16 mouse cellular contexts compared by ENCODE assay signal in the genomic region with DNA sequence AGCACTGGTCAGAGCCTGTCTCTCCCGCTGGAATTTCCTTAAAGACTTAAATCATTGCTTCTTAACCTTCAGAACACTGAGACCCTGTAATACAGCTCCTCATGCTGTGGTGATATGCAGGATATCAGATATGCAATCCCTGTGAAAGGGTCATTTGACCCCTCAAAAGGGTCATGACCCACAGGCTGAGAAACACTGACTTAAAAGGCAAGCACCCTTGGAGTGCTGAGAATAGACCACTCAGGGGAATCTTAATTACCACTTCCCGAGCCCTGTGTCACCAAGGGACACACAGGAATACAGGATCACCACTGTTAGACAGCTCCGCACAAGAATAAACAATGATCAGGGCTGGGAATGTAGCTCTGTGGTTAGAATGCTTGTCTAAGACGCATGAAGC.
"Had no signal": no experiment of that assay in that cellular context is flagged by ENCODE, and none has a peak within 500 bp of the region (broad histone marks: within the 10 kb centered on the region; RNA-seq: fewer than 3 reads in every experiment).

No protein-coding gene starts in this region.

- H3K4me2 ChIP-seq: limb, embryonic 15.5 days; liver, embryonic 13.5 days; lung, embryonic 15.5 days; midbrain, embryonic 15.5 days; neural tube, embryonic 13.5 days; stomach, embryonic 15.5 days had no signal

- H3K36me3 ChIP-seq: limb, embryonic 15.5 days; liver, embryonic 13.5 days; lung, embryonic 15.5 days; midbrain, embryonic 15.5 days; neural tube, embryonic 13.5 days; stomach, embryonic 15.5 days had no signal

- H3K27me3 ChIP-seq: limb, embryonic 15.5 days; liver, embryonic 13.5 days; lung, embryonic 15.5 days; midbrain, embryonic 15.5 days; neural tube, embryonic 13.5 days; stomach, embryonic 15.5 days had no signal

- H3K27ac ChIP-seq: kidney, postnatal 0 days; limb, embryonic 15.5 days; liver, embryonic 13.5 days; lung, embryonic 15.5 days; macrophage; midbrain, embryonic 15.5 days; neural tube, embryonic 13.5 days; stomach, embryonic 15.5 days had no signal

- H3K9ac ChIP-seq: limb, embryonic 15.5 days; liver, embryonic 13.5 days; liver, postnatal 0 days; lung, embryonic 15.5 days; midbrain, embryonic 15.5 days; neural tube, embryonic 13.5 days; stomach, embryonic 15.5 days had no signal

- H3K4me3 ChIP-seq: limb, embryonic 15.5 days; liver, embryonic 13.5 days; lung, embryonic 15.5 days; megakaryocyte, embryonic 14.5 days; midbrain, embryonic 15.5 days; neural tube, embryonic 13.5 days; stomach, embryonic 15.5 days had no signal

- ATAC-seq: liver, postnatal 0 days; midbrain, embryonic 15.5 days had no signal

- DNase-seq: kidney, postnatal 36 days; layer of hippocampus, adult 9-11 months; layer of hippocampus, postnatal 36 days; liver, embryonic 13.5 days; liver, postnatal 0 days; lung, postnatal 14 days; right cerebral cortex, postnatal 14 days; thymus, postnatal 36 days had no signal

- H3K9me3 ChIP-seq: limb, embryonic 15.5 days; liver, embryonic 13.5 days; lung, embryonic 15.5 days; megakaryocyte, embryonic 14.5 days; midbrain, embryonic 15.5 days; neural tube, embryonic 13.5 days; stomach, embryonic 15.5 days had no signal
